Mouse (Mus musculus) CH12.LX (cell line): ENCODE results near the gene Cwc22.

Source experiments
- CTCF ChIP-seq, 2 experiments: IDR thresholded peaks in 1 of 2; conservative IDR thresholded peaks in 1 of 2; 2 replicates each; pipeline ENCODE4 v1.5.1; 2011 to 2012; ENCODE audit warnings: low read depth in 2 of 2, low read length in 2 of 2, improper control_type of control experiment in 1 of 2, inconsistent platforms in 1 of 2, mild to moderate bottlenecking in 1 of 2, moderate library complexity in 1 of 2
- ETS1 ChIP-seq: conservative IDR thresholded peaks from 2 replicates; pipeline ENCODE4 v1.6.1; 2012; ENCODE audit warnings: low read depth, mild to moderate bottlenecking, inconsistent platforms, low read length, improper control_type of control experiment, moderate library complexity
- MAFK ChIP-seq: IDR thresholded peaks from 2 replicates; pipeline ENCODE4 v1.6.1; 2011; ENCODE audit warnings: low read length, improper control_type of control experiment; ENCODE audit not compliant: insufficient replicate concordance
- MAX ChIP-seq: IDR thresholded peaks from 2 replicates; pipeline ENCODE4 v1.6.1; 2011; ENCODE audit warnings: low read length, improper control_type of control experiment
- POLR2A ChIP-seq: IDR thresholded peaks from 2 replicates; pipeline ENCODE4 v1.6.1; 2011; ENCODE audit warnings: low read depth, mild to moderate bottlenecking, improper control_type of control experiment, low read length
- POLR2AphosphoS2 ChIP-seq: IDR thresholded peaks from 2 replicates; pipeline ENCODE4 v1.6.1; 2011; ENCODE audit warnings: low read depth, low read length, improper control_type of control experiment
- SIN3A ChIP-seq: IDR thresholded peaks from 2 replicates; pipeline ENCODE4 v1.6.1; 2012; ENCODE audit warnings: low read length, improper control_type of control experiment, inconsistent platforms
- USF1 ChIP-seq: IDR thresholded peaks from 2 replicates; pipeline ENCODE4 v1.6.1; 2014; ENCODE audit warnings: low read depth, mild to moderate bottlenecking, inconsistent platforms, low read length, improper control_type of control experiment
- ZC3H11A ChIP-seq: IDR thresholded peaks from 2 replicates; pipeline ENCODE4 v1.6.1; 2012; ENCODE audit warnings: low read depth, mild to moderate bottlenecking, inconsistent platforms, low read length, improper control_type of control experiment

DNA sequence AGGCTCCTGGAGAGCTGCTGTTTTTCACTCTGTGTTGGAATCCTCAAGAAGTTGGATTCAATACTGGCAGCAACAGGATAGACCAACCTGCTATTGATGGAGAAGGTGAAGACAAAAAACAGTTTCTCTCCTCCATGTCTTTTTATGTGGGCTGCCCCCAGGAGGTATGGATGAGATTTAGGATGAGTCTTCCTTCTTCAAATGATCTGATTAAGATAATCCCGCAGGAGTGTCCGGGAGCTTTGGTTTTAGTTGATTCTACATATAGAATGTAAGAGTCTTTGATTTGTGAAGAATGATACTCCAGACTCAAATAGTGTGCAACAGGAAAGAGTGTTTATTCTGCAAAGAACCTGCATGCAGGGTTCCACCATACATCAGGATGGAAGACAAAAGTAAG, 2.7 kb upstream of the Cwc22 start:
- no peak for TF ChIP-seq MAX
- no peak for TF ChIP-seq POLR2A
- TF ChIP-seq SIN3A: no peak
- TF ChIP-seq CTCF (conservative IDR thresholded peaks at IDR 0.05 in 1 of 2, IDR thresholded peaks at IDR 0.05 in 1 of 2; ENCODE audit: low read depth in 2 of 2, low read length in 2 of 2): no peak
- TF ChIP-seq ETS1: no peak
- no peak for TF ChIP-seq ZC3H11A
- TF ChIP-seq MAFK: no peak
- TF ChIP-seq USF1: no peak
- no peak for TF ChIP-seq POLR2AphosphoS2
